Mouse (Mus musculus): ENCODE data around the gene Lpar3. TPM values are rescaled to one million over a fixed set of nuclear protein-coding genes. Genes with fewer than 3 reads are reported as not detected.
A peak's percentile ranks its signal among the peaks of the same experiment; 100 is the strongest.

Gene Lpar3
- total and polyA plus RNA-seq, 2 experiments from 2014 or later: 0.31 to 0.66 TPM

- no peak overlapping the region for H3K27ac ChIP-seq (ENCODE audit: low read depth, low read length)
- ATAC-seq (ENCODE audit: low FRiP score) (no peak), DNase-seq (ENCODE audit: low spot score) (peak; percentile 7)
- H3K9ac ChIP-seq (replicated peaks; ENCODE audit: low read length, poor library complexity, severe bottlenecking): no peak overlapping the region
- H3K4me2 ChIP-seq (ENCODE audit: low read depth, low read length, poor library complexity, severe bottlenecking): no peak overlapping the region
- H3K9me3 ChIP-seq (ENCODE audit: low read length): no peaks in the 10 kb centered on the region
- WGBS: 82% methylated on average over 5 of the region's 5 CpGs
- H3K4me1 ChIP-seq (ENCODE audit: insufficient read depth, low read length): no peaks in the 10 kb centered on the region
- no peak for TF ChIP-seq CTCF (IDR thresholded peaks at IDR 0.05)
- no peaks in the 10 kb centered on the region for H3K36me3 ChIP-seq (ENCODE audit: insufficient read depth, low read length)
- no peak overlapping the region for H3K4me3 ChIP-seq (ENCODE audit: low read depth, low read length)
- no peaks in the 10 kb centered on the region for H3K27me3 ChIP-seq (ENCODE audit: insufficient read depth, low read length)
Measured at GRCm38 (mm10) chr3:146237676-146238075, 16.9 kb downstream of the Lpar3 start.

GRCm38 (mm10) chr3:146244630-146245029 lies 23.9 kb downstream of the Lpar3 start:
- WGBS: 67% methylated on average over 1 of the region's 1 CpGs
- no peak for TF ChIP-seq CTCF (IDR thresholded peaks at IDR 0.05)
- no peak overlapping the region for H3K9ac ChIP-seq (replicated peaks; ENCODE audit: low read length, poor library complexity, severe bottlenecking)

DNA sequence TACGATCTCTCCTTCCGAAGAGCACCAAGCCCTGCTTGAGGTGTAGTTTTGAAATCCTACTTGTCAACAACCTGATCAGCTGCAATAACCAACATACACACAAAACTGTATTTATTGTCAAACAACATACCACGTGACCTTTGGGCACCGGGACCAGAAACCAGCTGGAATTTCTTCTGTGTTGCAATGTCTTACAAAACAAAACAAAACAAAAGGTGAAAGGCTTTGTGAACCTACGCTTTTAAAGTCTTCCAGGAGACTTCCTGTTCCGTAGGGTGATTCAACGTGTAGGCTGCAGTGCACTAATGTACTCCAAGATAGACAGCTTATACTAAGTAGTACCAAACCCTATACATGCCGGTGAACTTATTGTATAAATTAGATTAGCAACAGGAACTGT lies 25.8 kb downstream of the Lpar3 start:
- H3K4me2 ChIP-seq (ENCODE audit: low read depth, low read length, poor library complexity, severe bottlenecking): no peak overlapping the region
- H3K9ac ChIP-seq (replicated peaks; ENCODE audit: low read length, poor library complexity, severe bottlenecking): no peak overlapping the region
- no peak overlapping the region for H3K27ac ChIP-seq (ENCODE audit: low read depth, low read length)
- H3K27me3 ChIP-seq (ENCODE audit: insufficient read depth, low read length): no peaks in the 10 kb centered on the region
- H3K36me3 ChIP-seq (ENCODE audit: insufficient read depth, low read length): no peaks in the 10 kb centered on the region
- no peaks in the 10 kb centered on the region for H3K4me1 ChIP-seq (ENCODE audit: insufficient read depth, low read length)
- no peak for TF ChIP-seq CTCF (IDR thresholded peaks at IDR 0.05)
- 86% methylated on average over 8 of the region's 8 CpGs for WGBS
- H3K4me3 ChIP-seq (ENCODE audit: low read depth, low read length): no peak overlapping the region
- H3K9me3 ChIP-seq (ENCODE audit: low read length): no peaks in the 10 kb centered on the region
- ATAC-seq (ENCODE audit: low FRiP score): no peak
- DNase-seq (ENCODE audit: low spot score): no peak

More at GRCm38 (mm10) chr3:146244630-146245029, 23.9 kb downstream of the Lpar3 start:
- no peaks in the 10 kb centered on the region for H3K9me3 ChIP-seq (ENCODE audit: low read length)
- no peak overlapping the region for H3K4me2 ChIP-seq (ENCODE audit: low read depth, low read length, poor library complexity, severe bottlenecking)
- no peak overlapping the region for H3K4me3 ChIP-seq (ENCODE audit: low read depth, low read length)
- DNase-seq (ENCODE audit: low spot score) (no peak), ATAC-seq (ENCODE audit: low FRiP score) (no peak)
- no peaks in the 10 kb centered on the region for H3K36me3 ChIP-seq (ENCODE audit: insufficient read depth, low read length)
- no peaks in the 10 kb centered on the region for H3K4me1 ChIP-seq (ENCODE audit: insufficient read depth, low read length)
- H3K27me3 ChIP-seq (ENCODE audit: insufficient read depth, low read length): no peaks in the 10 kb centered on the region
- no peak overlapping the region for H3K27ac ChIP-seq (ENCODE audit: low read depth, low read length)

DNA sequence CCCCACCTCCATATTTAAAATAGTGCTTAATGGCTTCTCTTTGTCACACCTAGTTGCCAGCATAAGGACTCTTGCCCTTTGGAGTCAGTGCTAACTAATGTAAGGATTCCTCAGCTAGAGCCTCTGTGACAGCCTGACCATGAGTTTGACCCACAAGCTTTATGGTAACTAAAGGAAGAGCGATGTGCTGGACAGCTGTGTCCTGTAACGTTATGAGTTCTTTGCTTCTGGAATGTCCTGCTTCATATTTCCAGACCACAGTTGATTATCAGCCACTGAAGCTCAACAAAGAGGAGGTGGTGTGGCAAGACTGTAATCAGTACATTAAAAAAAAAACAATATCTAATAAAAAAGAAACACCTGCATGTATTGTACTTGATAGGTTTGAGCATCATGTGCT lies 26.2 kb downstream of the Lpar3 start:
- H3K9ac ChIP-seq (replicated peaks; ENCODE audit: low read length, poor library complexity, severe bottlenecking): no peak overlapping the region
- no peak overlapping the region for H3K4me2 ChIP-seq (ENCODE audit: low read depth, low read length, poor library complexity, severe bottlenecking)
- ATAC-seq (ENCODE audit: low FRiP score) (no peak), DNase-seq (ENCODE audit: low spot score) (no peak)
- TF ChIP-seq CTCF (IDR thresholded peaks at IDR 0.05): no peak
- no peaks in the 10 kb centered on the region for H3K36me3 ChIP-seq (ENCODE audit: insufficient read depth, low read length)
- WGBS: 95% methylated on average over 2 of the region's 2 CpGs
- H3K4me1 ChIP-seq (ENCODE audit: insufficient read depth, low read length): no peaks in the 10 kb centered on the region
- H3K27me3 ChIP-seq (ENCODE audit: insufficient read depth, low read length): no peaks in the 10 kb centered on the region
- no peak overlapping the region for H3K27ac ChIP-seq (ENCODE audit: low read depth, low read length)
- no peak overlapping the region for H3K4me3 ChIP-seq (ENCODE audit: low read depth, low read length)
- H3K9me3 ChIP-seq (ENCODE audit: low read length): no peaks in the 10 kb centered on the region

DNA sequence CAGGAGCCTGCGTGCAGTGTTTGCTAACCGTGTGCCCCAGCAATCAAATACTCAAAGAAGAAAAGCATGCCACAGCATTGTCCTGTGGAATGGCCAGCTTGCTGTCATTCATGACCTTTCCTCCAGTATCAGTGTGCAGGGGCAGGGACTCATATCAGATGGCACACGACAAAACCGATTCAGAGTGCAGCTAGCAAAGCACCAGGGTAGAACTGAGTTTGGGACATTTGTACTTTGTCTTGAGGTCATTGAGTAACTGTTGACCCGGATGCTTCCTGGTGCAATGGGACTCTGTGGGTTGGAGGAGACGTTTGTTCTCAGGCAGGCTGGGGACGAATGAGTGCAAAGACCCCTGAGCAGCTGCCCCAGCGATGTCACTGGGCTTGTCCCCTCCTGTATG lies 29.1 kb downstream of the Lpar3 start:
- Histone ChIP-seq H3K27ac (ENCODE audit: low read depth, low read length) (no peak overlapping the region), H3K4me1 (ENCODE audit: insufficient read depth, low read length) (no peaks in the 10 kb centered on the region), H3K4me2 (ENCODE audit: low read depth, low read length, poor library complexity, severe bottlenecking) (no peak overlapping the region), H3K9ac (replicated peaks; ENCODE audit: low read length, poor library complexity, severe bottlenecking) (no peak overlapping the region), H3K9me3 (ENCODE audit: low read length) (no peaks in the 10 kb centered on the region), H3K36me3 (ENCODE audit: insufficient read depth, low read length) (no peaks in the 10 kb centered on the region), H3K27me3 (ENCODE audit: insufficient read depth, low read length) (no peaks in the 10 kb centered on the region), H3K4me3 (ENCODE audit: low read depth, low read length) (no peak overlapping the region)
- ATAC-seq (ENCODE audit: low FRiP score) (no peak), DNase-seq (ENCODE audit: low spot score) (no peak)
- whole genome bisulfite sequencing: 83% methylated on average over 8 of the region's 8 CpGs
- no peak for TF ChIP-seq CTCF (IDR thresholded peaks at IDR 0.05)

DNA sequence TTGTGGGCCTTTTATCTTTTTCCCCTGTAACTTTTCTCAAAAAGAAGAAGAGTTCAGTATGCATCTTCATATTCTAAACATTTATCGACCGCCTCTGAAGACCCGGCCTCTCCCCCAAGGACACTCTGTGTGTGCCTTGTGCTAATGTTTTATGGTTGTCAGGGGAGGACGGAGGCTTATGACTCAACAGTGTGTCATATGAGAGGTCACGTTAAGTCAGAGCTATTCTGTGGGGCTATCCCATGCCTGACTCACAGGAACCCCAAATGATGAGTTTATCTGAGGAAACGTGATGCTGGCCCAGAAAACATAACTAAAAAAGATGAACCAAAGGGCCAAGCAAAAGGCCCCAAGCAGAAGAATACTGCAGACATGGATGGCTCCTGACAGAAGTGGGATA lies 31.0 kb downstream of the Lpar3 start:
- Histone ChIP-seq H3K4me2 (ENCODE audit: low read depth, low read length, poor library complexity, severe bottlenecking) (no peak overlapping the region), H3K9me3 (ENCODE audit: low read length) (no peaks in the 10 kb centered on the region), H3K4me3 (ENCODE audit: low read depth, low read length) (no peak overlapping the region), H3K27ac (ENCODE audit: low read depth, low read length) (no peak overlapping the region), H3K4me1 (ENCODE audit: insufficient read depth, low read length) (no peaks in the 10 kb centered on the region), H3K27me3 (ENCODE audit: insufficient read depth, low read length) (no peaks in the 10 kb centered on the region), H3K36me3 (ENCODE audit: insufficient read depth, low read length) (no peaks in the 10 kb centered on the region), H3K9ac (replicated peaks; ENCODE audit: low read length, poor library complexity, severe bottlenecking) (no peak overlapping the region)
- ATAC-seq (ENCODE audit: low FRiP score): no peak
- no peak for TF ChIP-seq CTCF (IDR thresholded peaks at IDR 0.05)
- no peak for DNase-seq (ENCODE audit: low spot score)
- 90% methylated on average over 6 of the region's 6 CpGs for WGBS

All from midbrain, postnatal 0 days (tissue).